Mouse (Mus musculus): ENCODE results near the gene Litaf. TPM values are rescaled to one million over a fixed set of nuclear protein-coding genes. Genes with fewer than 3 reads are reported as not detected.
A peak's percentile ranks its signal among the peaks of the same experiment; 100 is the strongest.
"Not testable (repeated sequence)": the region's sequence is repeated elsewhere in the genome, so short reads cannot be mapped to it uniquely, and the experiment has no call there.

The Litaf gene
- total RNA-seq, 2 experiments from 2014 or later: 11.2 to 34.0 TPM

DNA sequence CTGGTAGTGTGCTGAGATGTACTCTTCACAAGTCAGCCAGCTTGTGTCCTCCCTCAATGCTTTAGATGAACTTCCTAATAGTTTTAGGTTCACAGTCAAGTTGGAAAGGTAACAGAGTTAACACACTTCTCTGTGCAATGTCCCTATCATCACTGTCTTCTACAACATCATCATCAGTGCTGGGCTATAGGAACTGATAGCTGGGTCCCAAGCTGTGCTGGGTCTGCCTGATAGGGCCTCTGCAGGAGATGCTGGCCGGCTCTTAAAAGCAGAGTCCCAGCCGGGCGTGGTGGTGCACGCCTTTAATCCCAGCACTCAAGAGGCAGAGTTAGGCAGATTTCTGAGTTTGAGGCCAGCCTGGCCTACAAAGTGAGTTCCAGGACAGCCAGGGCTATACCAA lies 35.1 kb downstream of the Litaf start:
- ATAC-seq (replicated peaks; ENCODE audit: low FRiP score, poor library complexity, severe bottlenecking): no peak

GRCm38 (mm10) chr16:11028206-11028605 lies 37.8 kb downstream of the Litaf start:
- no peak for ATAC-seq (replicated peaks; ENCODE audit: low FRiP score, poor library complexity, severe bottlenecking)

- ATAC-seq (replicated peaks; ENCODE audit: low FRiP score, poor library complexity, severe bottlenecking): no peak
Observed at GRCm38 (mm10) chr16:11024841-11025240, 41.1 kb downstream of the Litaf start.

- ATAC-seq (replicated peaks; ENCODE audit: low FRiP score, poor library complexity, severe bottlenecking): no peak
Observed at GRCm38 (mm10) chr16:11023618-11024017, 42.3 kb downstream of the Litaf start.

DNA sequence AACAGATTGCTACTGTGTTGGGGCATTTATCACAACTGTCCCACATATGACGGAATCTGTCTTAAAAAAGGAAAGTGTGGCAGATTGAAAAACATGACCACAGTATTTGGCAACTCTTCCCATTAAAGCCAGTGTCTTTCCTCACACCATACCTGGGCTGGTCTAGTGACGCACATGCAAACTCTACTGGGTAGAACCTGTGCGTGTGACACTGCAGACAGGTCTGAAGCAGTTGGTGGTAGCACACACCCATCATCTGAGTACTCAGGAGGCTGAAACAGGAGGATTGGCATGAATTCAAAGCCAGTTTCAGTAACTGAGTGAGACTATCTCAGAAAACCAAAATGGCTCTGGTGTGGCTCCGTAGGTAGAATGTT lies 43.9 kb downstream of the Litaf start:
- ATAC-seq (replicated peaks; ENCODE audit: low FRiP score, poor library complexity, severe bottlenecking): no peak

DNA sequence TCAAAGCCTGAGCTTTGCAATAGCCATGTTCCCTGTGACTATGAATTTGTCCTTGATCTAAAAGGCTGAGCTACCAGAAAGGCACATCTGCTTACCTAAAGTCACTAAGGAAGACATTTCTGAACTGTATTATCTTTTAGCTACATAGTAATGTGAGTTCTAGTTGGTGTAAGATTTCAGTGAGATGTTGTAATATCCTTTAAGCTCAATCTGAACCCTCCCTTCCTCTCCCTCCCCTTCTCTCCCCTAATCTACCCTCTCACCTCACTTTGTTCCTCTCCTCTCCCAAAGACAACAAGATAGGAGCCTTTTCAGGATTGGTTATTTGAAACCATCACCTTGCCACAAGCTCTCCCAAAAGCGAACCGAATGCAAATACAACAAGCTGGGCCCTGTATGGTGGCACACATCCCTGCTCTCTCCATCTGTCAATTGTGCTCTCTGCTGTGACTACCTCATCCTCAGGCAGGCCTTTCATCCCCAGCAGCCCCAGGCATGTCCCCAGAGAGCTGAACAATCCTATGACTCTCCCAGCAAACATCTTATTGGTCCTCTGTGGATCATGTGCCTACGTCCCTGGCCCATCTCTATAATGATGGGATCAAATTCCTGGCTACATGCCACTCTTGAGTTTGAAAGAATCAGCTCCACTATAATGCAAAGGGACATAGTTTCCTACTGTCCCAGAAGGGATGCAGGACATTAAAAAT lies 44.4 kb downstream of the Litaf start:
- no peak for ATAC-seq (replicated peaks; ENCODE audit: low FRiP score, poor library complexity, severe bottlenecking)

- ATAC-seq (replicated peaks; ENCODE audit: low FRiP score, poor library complexity, severe bottlenecking): no peak
Observed at GRCm38 (mm10) chr16:11017807-11018595, 48.0 kb downstream of the Litaf start.

GRCm38 (mm10) chr16:11016353-11016752 lies 49.6 kb downstream of the Litaf start:
- ATAC-seq (replicated peaks; ENCODE audit: low FRiP score, poor library complexity, severe bottlenecking): no peak

GRCm38 (mm10) chr16:11014407-11014806 lies 51.5 kb downstream of the Litaf start:
- ATAC-seq (replicated peaks; ENCODE audit: low FRiP score, poor library complexity, severe bottlenecking): no peak

- not testable (repeated sequence) for ATAC-seq (replicated peaks; ENCODE audit: low FRiP score, poor library complexity, severe bottlenecking)
Observed at GRCm38 (mm10) chr16:11013464-11014147, 52.4 kb downstream of the Litaf start.

DNA sequence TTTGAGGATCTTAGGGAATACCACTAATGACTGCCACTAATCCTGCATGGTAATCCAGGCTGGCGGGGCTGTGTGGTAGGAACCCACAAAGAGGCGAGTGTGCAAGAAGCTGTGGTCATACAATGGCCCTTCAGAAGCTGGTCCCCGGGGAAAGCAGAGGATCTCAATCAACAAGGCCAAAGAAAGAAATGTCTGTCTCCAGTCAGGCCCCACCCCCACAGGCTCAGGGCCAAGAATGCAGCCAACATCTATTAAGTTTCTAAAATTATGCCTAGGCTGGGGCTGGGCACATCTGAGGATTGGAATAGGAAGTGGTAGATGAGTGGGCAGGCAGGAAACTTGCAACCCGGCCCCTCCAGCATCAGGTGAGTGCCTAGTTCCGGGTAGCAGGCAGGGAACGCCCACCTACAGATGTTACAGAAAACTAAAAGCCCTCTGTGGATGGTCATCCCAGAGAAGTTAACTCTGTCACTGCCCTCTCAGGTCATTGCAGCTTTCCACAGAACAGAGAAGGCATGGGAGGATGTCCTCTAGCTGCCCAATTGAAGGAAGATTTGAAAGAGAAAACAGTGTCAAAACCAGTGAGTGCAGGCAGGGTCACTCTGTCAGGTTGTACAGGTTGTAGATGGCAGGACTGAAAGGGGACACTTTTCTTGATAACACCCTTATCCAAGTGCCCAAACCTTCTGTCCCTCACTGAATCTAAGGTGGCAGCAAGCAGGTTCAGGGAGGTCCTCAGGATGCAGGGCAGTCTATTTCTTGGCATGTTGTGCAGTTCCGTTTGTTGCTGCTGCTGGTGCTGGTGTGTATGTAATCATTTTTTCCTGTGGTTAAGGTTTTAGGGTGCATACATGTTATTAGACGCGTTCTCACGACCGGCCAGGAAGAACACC lies 53.1 kb downstream of the Litaf start:
- ATAC-seq (replicated peaks; ENCODE audit: low FRiP score, poor library complexity, severe bottlenecking): peak; percentile 63

GRCm38 (mm10) chr16:11011939-11012338 lies 54.0 kb downstream of the Litaf start:
- no peak for ATAC-seq (replicated peaks; ENCODE audit: low FRiP score, poor library complexity, severe bottlenecking)

DNA sequence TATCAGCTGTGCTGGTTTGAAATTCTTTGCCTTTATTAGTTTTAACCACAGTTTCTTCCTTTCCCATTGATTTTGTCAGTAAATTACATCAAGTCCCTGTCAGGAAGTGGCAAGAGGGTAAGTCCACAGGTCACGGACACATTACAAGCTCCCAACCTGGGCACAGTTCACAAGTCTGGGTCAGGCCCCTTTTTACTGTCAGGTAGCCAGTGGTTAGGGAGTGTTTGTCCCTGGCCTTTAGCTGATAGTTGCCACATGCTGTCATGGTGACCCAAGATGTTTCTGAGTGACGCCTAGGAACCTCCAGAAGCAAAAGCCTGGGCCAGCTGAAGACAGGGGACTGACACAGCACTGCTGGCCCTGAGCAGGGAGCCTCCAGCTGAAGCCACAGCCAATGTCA lies 54.8 kb downstream of the Litaf start:
- ATAC-seq (replicated peaks; ENCODE audit: low FRiP score, poor library complexity, severe bottlenecking): peak; percentile 34; the same call in 1 of the 2 replicates

DNA sequence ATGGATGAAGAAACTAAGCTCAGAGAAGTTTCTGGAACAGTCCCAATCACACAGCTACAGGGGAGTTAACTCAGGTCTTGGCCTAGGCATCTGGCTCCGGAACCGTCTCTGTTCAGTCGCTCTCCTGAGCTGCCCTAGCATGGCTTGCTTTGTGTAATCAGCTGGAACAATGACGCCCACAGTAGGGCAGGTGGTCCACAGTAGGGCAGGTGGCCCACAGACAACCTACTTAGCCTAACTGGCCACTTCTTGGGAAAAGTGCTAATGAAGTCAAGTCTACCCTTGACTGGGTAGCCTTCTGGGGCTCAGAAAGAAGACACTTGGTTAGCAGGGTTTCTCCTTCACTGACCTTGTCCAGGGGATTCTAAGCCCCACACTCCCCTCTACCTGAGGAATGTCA lies 55.7 kb downstream of the Litaf start:
- ATAC-seq (replicated peaks; ENCODE audit: low FRiP score, poor library complexity, severe bottlenecking): no peak

- ATAC-seq (replicated peaks; ENCODE audit: low FRiP score, poor library complexity, severe bottlenecking): no peak
Observed at GRCm38 (mm10) chr16:11008162-11008991, 57.6 kb downstream of the Litaf start.

DNA sequence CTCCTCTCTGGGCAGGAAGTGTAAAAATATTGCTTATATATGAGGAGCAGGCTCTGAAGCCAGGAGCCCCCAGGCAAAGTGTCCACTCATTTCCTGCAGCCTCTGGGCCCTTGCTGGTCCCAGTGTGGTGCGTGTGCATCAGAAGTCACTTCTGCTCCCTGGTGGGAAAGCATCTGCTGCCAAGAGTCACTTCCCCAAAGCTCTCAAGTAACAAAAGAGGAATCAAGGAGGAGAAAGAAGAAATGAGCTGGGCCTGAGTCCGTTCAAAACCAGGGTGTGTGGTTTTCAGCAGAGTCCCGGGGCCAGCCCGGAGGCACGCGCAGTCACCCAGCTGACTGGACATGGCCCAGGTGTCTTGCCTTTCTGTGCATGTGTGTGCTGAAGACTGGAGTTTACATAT lies 59.9 kb downstream of the Litaf start:
- ATAC-seq (replicated peaks; ENCODE audit: low FRiP score, poor library complexity, severe bottlenecking): no peak

- no peak for ATAC-seq (replicated peaks; ENCODE audit: low FRiP score, poor library complexity, severe bottlenecking)
Observed at GRCm38 (mm10) chr16:11001703-11002659, 64.0 kb downstream of the Litaf start.

DNA sequence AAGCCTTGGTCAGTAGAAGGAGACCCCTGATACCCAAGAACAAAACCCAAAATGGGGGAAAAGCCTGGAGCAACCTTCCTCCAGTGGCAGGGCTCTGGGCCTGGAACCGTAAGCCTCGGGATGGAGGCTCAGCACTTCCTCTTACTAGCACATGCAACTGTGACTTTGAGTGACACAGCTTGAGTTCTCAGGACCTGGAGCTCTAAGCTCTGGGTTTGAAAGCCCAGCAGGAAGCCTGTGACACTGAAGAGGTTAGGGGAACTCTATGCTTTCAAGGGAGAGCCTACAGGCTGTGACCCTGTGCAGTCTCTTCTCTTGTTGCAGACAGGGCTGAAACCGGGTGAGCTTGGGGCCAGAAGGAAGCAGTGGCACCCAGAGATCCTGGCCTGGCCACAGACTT lies 66.1 kb downstream of the Litaf start:
- ATAC-seq (replicated peaks; ENCODE audit: low FRiP score, poor library complexity, severe bottlenecking): no peak
